Mouse (Mus musculus) kidney, adult 9 months (tissue): Measurements from ENCODE around the gene Kmt2a.

ENCODE experiments used
- DNase-seq: peaks from one replicate; pipeline ENCODE4 v3.0.0; 2022

Kmt2a gene

GRCm38 (mm10) chr9:44879694-44880271 lies 1.3 kb downstream of the Kmt2a start:
- no peak for DNase-seq

GRCm38 (mm10) chr9:44878776-44879500 lies 2.2 kb downstream of the Kmt2a start:
- no peak for DNase-seq

GRCm38 (mm10) chr9:44877686-44878085 lies 3.4 kb downstream of the Kmt2a start:
- DNase-seq = no peak

GRCm38 (mm10) chr9:44875476-44875875 lies 5.6 kb downstream of the Kmt2a start:
- DNase-seq = peak; percentile 29

- no peak for DNase-seq
These were observed 6.9 kb downstream of the Kmt2a start for GRCm38 (mm10) chr9:44874198-44874597.

- no peak for DNase-seq
These were observed 7.4 kb downstream of the Kmt2a start for GRCm38 (mm10) chr9:44873665-44874064.

- no peak for DNase-seq
These were observed 12.6 kb downstream of the Kmt2a start for GRCm38 (mm10) chr9:44868336-44869094.

- no peak for DNase-seq
These were observed 13.4 kb downstream of the Kmt2a start for GRCm38 (mm10) chr9:44867664-44868063.

- DNase-seq = peak; percentile 38
These were observed 14.4 kb downstream of the Kmt2a start for GRCm38 (mm10) chr9:44866501-44867240.

GRCm38 (mm10) chr9:44861121-44861520 lies 20.0 kb downstream of the Kmt2a start:
- no peak for DNase-seq

GRCm38 (mm10) chr9:44858657-44859056 lies 22.4 kb downstream of the Kmt2a start:
- DNase-seq = no peak

GRCm38 (mm10) chr9:44857405-44857992 lies 23.6 kb downstream of the Kmt2a start:
- DNase-seq = no peak

GRCm38 (mm10) chr9:44855153-44855552 lies 25.9 kb downstream of the Kmt2a start:
- DNase-seq = no peak

GRCm38 (mm10) chr9:44847446-44847845 lies 33.6 kb downstream of the Kmt2a start:
- no peak for DNase-seq

GRCm38 (mm10) chr9:44841241-44841640 lies 39.9 kb downstream of the Kmt2a start:
- DNase-seq = peak; percentile 66

GRCm38 (mm10) chr9:44836439-44836838 lies 44.7 kb downstream of the Kmt2a start:
- DNase-seq = peak; percentile 74

GRCm38 (mm10) chr9:44832356-44832755 lies 48.7 kb downstream of the Kmt2a start:
- peak; percentile 50 for DNase-seq

- DNase-seq = peak; percentile 53
These were observed 50.6 kb downstream of the Kmt2a start for GRCm38 (mm10) chr9:44830506-44830905.

GRCm38 (mm10) chr9:44828944-44829343 lies 52.2 kb downstream of the Kmt2a start:
- no peak for DNase-seq

GRCm38 (mm10) chr9:44826660-44827059 lies 54.4 kb downstream of the Kmt2a start:
- DNase-seq = no peak

GRCm38 (mm10) chr9:44819920-44820827 lies 60.9 kb downstream of the Kmt2a start:
- no peak for DNase-seq

GRCm38 (mm10) chr9:44817522-44817921 lies 63.6 kb downstream of the Kmt2a start:
- no peak for DNase-seq
